Mouse (Mus musculus) forebrain, embryonic 16.5 days (tissue): ENCODE measurements around the gene Btbd9. TPM values are rescaled to one million over a fixed set of nuclear protein-coding genes. Genes with fewer than 3 reads are reported as not detected.

Experiments
- ATAC-seq: fragments of 200-750 bp; cut with Nextera tagmentation; 2 replicates; pipeline ENCODE4 v1.8.0; 2017; ENCODE audit warnings: mild to moderate bottlenecking, moderate library complexity
- H3K27ac ChIP-seq: fragments of 300-500 bp; sonication (generic); 2 replicates; pipeline ENCODE4 v1.5.1; 2014; ENCODE audit warnings: low read length, control low read depth
- H3K27me3 ChIP-seq: fragments of 300-500 bp; sonication (generic); replicated peaks from 2 replicates; pipeline ENCODE4 v1.6.1; 2014; ENCODE audit warnings: low read length; ENCODE audit not compliant: control insufficient read depth, insufficient read depth
- H3K36me3 ChIP-seq: fragments of 300-500 bp; sonication (generic); 2 replicates; pipeline ENCODE4 v1.6.1; 2014; ENCODE audit not compliant: control insufficient read depth, insufficient read depth
- H3K4me1 ChIP-seq: fragments of 300-500 bp; sonication (generic); replicated peaks from 2 replicates; pipeline ENCODE4 v1.6.1; 2014; ENCODE audit warnings: low read length; ENCODE audit not compliant: control insufficient read depth, insufficient read depth
- H3K4me2 ChIP-seq: fragments of 300-500 bp; sonication (generic); 2 replicates; pipeline ENCODE4 v1.6.1; 2014; ENCODE audit warnings: mild to moderate bottlenecking, low read length, control low read depth
- H3K4me3 ChIP-seq: fragments of 300-500 bp; sonication (generic); replicated peaks from 2 replicates; pipeline ENCODE4 v1.5.1; 2014; ENCODE audit warnings: mild to moderate bottlenecking, low read length, control low read depth
- H3K9ac ChIP-seq: fragments of 300-500 bp; sonication (generic); replicated peaks from 2 replicates; pipeline ENCODE4 v1.6.1; 2014; ENCODE audit warnings: low read depth, low read length, control low read depth
- H3K9me3 ChIP-seq: fragments of 300-500 bp; sonication (generic); 2 replicates; pipeline ENCODE4 v1.6.1; 2016; ENCODE audit warnings: low read length; ENCODE audit not compliant: control insufficient read depth
- WGBS: fragments of 180-500 bp; shearing (Covaris S2); extraction: QIAGEN DNeasy Blood & Tissue Kit; methylation state at CpG from one replicate; pipeline ENCODE4 v1.1.7; 2014; 5-methylcytosine and 5-hydroxymethylcytosine counted together
- polyA plus RNA-seq: library from polyadenylated mRNA; unstranded; fragments of >200 nt; fragmentation: Nextera tagmentation; extraction: Ambion mirVana; gene quantifications from 2 replicates; pipeline ENCODE4 v1.2.1, GENCODE M21; 2015

Gene Btbd9
- polyA plus RNA-seq, 1 experiment from 2014 or later, result 141 TPM

GRCm38 (mm10) chr17:30222837-30223236, 353.5 kb downstream of the Btbd9 start:
- Histone ChIP-seq H3K9ac (no peak overlapping the region), H3K27me3 (no peaks in the 10 kb centered on the region), H3K4me2 (no peak overlapping the region), H3K4me1 (peaks cover 8% of the 10 kb centered on the region), H3K27ac (no peak overlapping the region), H3K9me3 (no peaks in the 10 kb centered on the region), H3K4me3 (no peak overlapping the region), H3K36me3 (no peaks in the 10 kb centered on the region; the same call in 1 of the 2 replicates)
- WGBS, result 59% methylated on average over 12 of the region's 12 CpGs
- no peak for ATAC-seq

- Histone ChIP-seq H3K9me3 (no peaks in the 10 kb centered on the region), H3K4me2 (no peak overlapping the region), H3K27ac (no peak overlapping the region), H3K36me3 (no peaks in the 10 kb centered on the region; the same call in 1 of the 2 replicates), H3K4me1 (peaks cover 8% of the 10 kb centered on the region), H3K27me3 (no peaks in the 10 kb centered on the region), H3K9ac (no peak overlapping the region), H3K4me3 (no peak overlapping the region)
- ATAC-seq, result no peak
- WGBS, result 74% methylated on average over 11 of the region's 11 CpGs
Measured at GRCm38 (mm10) chr17:30222361-30222760, 353.9 kb downstream of the Btbd9 start.

GRCm38 (mm10) chr17:30221677-30222076, 354.6 kb downstream of the Btbd9 start:
- no peak for ATAC-seq
- Histone ChIP-seq H3K4me2 (no peak overlapping the region), H3K9me3 (no peaks in the 10 kb centered on the region), H3K4me3 (no peak overlapping the region), H3K4me1 (peaks cover 8% of the 10 kb centered on the region), H3K27me3 (no peaks in the 10 kb centered on the region), H3K27ac (no peak overlapping the region), H3K9ac (no peak overlapping the region), H3K36me3 (no peaks in the 10 kb centered on the region; the same call in 1 of the 2 replicates)
- 79% methylated on average over 14 of the region's 14 CpGs for WGBS

GRCm38 (mm10) chr17:30215741-30216140, 360.5 kb downstream of the Btbd9 start:
- no peak overlapping the region for H3K9ac ChIP-seq
- H3K27ac ChIP-seq, result no peak overlapping the region
- ATAC-seq, result no peak
- no peaks in the 10 kb centered on the region for H3K9me3 ChIP-seq
- no peaks in the 10 kb centered on the region; the same call in 1 of the 2 replicates for H3K36me3 ChIP-seq
- no peaks in the 10 kb centered on the region; the same call in 1 of the 2 replicates for H3K4me1 ChIP-seq
- H3K4me2 ChIP-seq, result no peak overlapping the region
- 70% methylated on average over 4 of the region's 4 CpGs for WGBS
- no peak overlapping the region for H3K4me3 ChIP-seq
- no peaks in the 10 kb centered on the region for H3K27me3 ChIP-seq

GRCm38 (mm10) chr17:30214393-30214792, 361.9 kb downstream of the Btbd9 start:
- Histone ChIP-seq H3K9me3 (no peaks in the 10 kb centered on the region), H3K27ac (no peak overlapping the region), H3K4me2 (no peak overlapping the region), H3K9ac (no peak overlapping the region), H3K4me1 (no peaks in the 10 kb centered on the region; the same call in 1 of the 2 replicates), H3K4me3 (no peak overlapping the region), H3K36me3 (no peaks in the 10 kb centered on the region; the same call in 1 of the 2 replicates), H3K27me3 (no peaks in the 10 kb centered on the region)
- ATAC-seq, result no peak
- 89% methylated on average over 6 of the region's 6 CpGs for WGBS

GRCm38 (mm10) chr17:30213371-30213770, 362.9 kb downstream of the Btbd9 start:
- no peaks in the 10 kb centered on the region; the same call in 1 of the 2 replicates for H3K36me3 ChIP-seq
- H3K4me1 ChIP-seq, result no peaks in the 10 kb centered on the region; the same call in 1 of the 2 replicates

GRCm38 (mm10) chr17:30212647-30213046, 363.6 kb downstream of the Btbd9 start:
- Histone ChIP-seq H3K36me3 (no peaks in the 10 kb centered on the region), H3K4me3 (no peak overlapping the region), H3K4me2 (no peak overlapping the region), H3K9me3 (no peaks in the 10 kb centered on the region), H3K27me3 (no peaks in the 10 kb centered on the region), H3K4me1 (no peaks in the 10 kb centered on the region; the same call in 1 of the 2 replicates), H3K9ac (no peak overlapping the region), H3K27ac (no peak overlapping the region)
- WGBS, result 61% methylated on average over 12 of the region's 12 CpGs
- ATAC-seq, result no peak

More at GRCm38 (mm10) chr17:30213371-30213770, 362.9 kb downstream of the Btbd9 start:
- 92% methylated on average over 5 of the region's 5 CpGs for WGBS
- Histone ChIP-seq H3K9me3 (no peaks in the 10 kb centered on the region), H3K27me3 (no peaks in the 10 kb centered on the region), H3K4me2 (no peak overlapping the region), H3K9ac (no peak overlapping the region), H3K4me3 (no peak overlapping the region), H3K27ac (no peak overlapping the region)
- ATAC-seq, result no peak

GRCm38 (mm10) chr17:30210936-30211335, 365.4 kb downstream of the Btbd9 start:
- Histone ChIP-seq H3K27ac (no peak overlapping the region), H3K4me2 (no peak overlapping the region), H3K4me1 (peaks cover 5% of the 10 kb centered on the region), H3K4me3 (no peak overlapping the region), H3K27me3 (no peaks in the 10 kb centered on the region), H3K9ac (no peak overlapping the region), H3K36me3 (no peaks in the 10 kb centered on the region), H3K9me3 (no peaks in the 10 kb centered on the region)
- no peak for ATAC-seq
- 94% methylated on average over 6 of the region's 6 CpGs for whole genome bisulfite sequencing

GRCm38 (mm10) chr17:30210262-30210661, 366.0 kb downstream of the Btbd9 start:
- H3K4me3 ChIP-seq, result no peak overlapping the region
- H3K36me3 ChIP-seq, result no peaks in the 10 kb centered on the region
- WGBS, result 97% methylated on average over 8 of the region's 8 CpGs
- H3K9ac ChIP-seq, result no peak overlapping the region
- H3K4me1 ChIP-seq, result peaks cover 5% of the 10 kb centered on the region
- ATAC-seq, result no peak
- no peak overlapping the region for H3K27ac ChIP-seq
- no peak overlapping the region for H3K4me2 ChIP-seq
- H3K27me3 ChIP-seq, result no peaks in the 10 kb centered on the region
- no peaks in the 10 kb centered on the region for H3K9me3 ChIP-seq
